Mouse (Mus musculus) ES-Bruce4 (cell line): ENCODE data around the gene Igf1r. TPM values are rescaled to one million over a fixed set of nuclear protein-coding genes. Genes with fewer than 3 reads are reported as not detected.
A peak's percentile ranks its signal among the peaks of the same experiment; 100 is the strongest.

Source experiments
- H3K27ac ChIP-seq: 2 replicates; pipeline ENCODE4 v1.5.1; 2012; ENCODE audit warnings: low read length, inconsistent platforms; ENCODE audit not compliant: insufficient read depth
- H3K27me3 ChIP-seq: 2 replicates; pipeline ENCODE4 v1.6.1; 2012; ENCODE audit warnings: mild to moderate bottlenecking, low read length, inconsistent platforms; ENCODE audit not compliant: control insufficient read depth, poor library complexity, insufficient read depth, severe bottlenecking
- H3K36me3 ChIP-seq: 2 replicates; pipeline ENCODE4 v1.6.1; 2012; ENCODE audit warnings: inconsistent platforms, mild to moderate bottlenecking, low read length, moderate library complexity; ENCODE audit not compliant: control insufficient read depth, poor library complexity, insufficient read depth, severe bottlenecking
- H3K4me1 ChIP-seq: one replicate; pipeline ENCODE4 v1.8.1; 2011; ENCODE audit warnings: low read length; ENCODE audit not compliant: control insufficient read depth, insufficient read depth
- H3K4me3 ChIP-seq: 2 replicates; pipeline ENCODE4 v1.5.1; 2011; ENCODE audit warnings: low read depth, mild to moderate bottlenecking, low read length
- H3K9ac ChIP-seq: 2 replicates; pipeline ENCODE4 v1.6.1; 2012; ENCODE audit warnings: low read depth, mild to moderate bottlenecking, inconsistent platforms; ENCODE audit not compliant: poor library complexity, severe bottlenecking
- H3K9me3 ChIP-seq: replicated peaks from 2 replicates; pipeline ENCODE4 v1.6.1; 2012; ENCODE audit warnings: mild to moderate bottlenecking, low read length, inconsistent platforms; ENCODE audit not compliant: control insufficient read depth, poor library complexity, insufficient read depth, severe bottlenecking
- CTCF ChIP-seq: IDR thresholded peaks from one replicate; pipeline ENCODE4 v1.8.1; 2011; ENCODE audit warnings: low read depth, low read length
- EP300 ChIP-seq: IDR thresholded peaks from 2 replicates; pipeline ENCODE4 v1.6.1; 2011; ENCODE audit warnings: low read depth, low read length; ENCODE audit not compliant: insufficient read depth
- POLR2A ChIP-seq: IDR thresholded peaks from one replicate; pipeline ENCODE4 v1.8.1; 2011; ENCODE audit warnings: low read length; ENCODE audit not compliant: insufficient read depth
- polyA plus RNA-seq: library from polyadenylated mRNA; stranded (reverse); fragments of >200 nt; gene quantifications from 2 replicates; pipeline ENCODE4 v1.2.4, GENCODE M21; 2011; ENCODE audit warnings: low read depth; ENCODE audit not compliant: missing spikeins, insufficient read depth, insufficient read length

Igf1r gene
- polyA plus RNA-seq, 1 experiment = 58.4 TPM

- no peaks in the 10 kb centered on the region for H3K27me3 ChIP-seq
- H3K4me1 ChIP-seq = peaks cover 6% of the 10 kb centered on the region
- no peaks in the 10 kb centered on the region for H3K9me3 ChIP-seq
- TF ChIP-seq EP300 (no peak), CTCF (no peak), POLR2A (no peak)
- no peak overlapping the region for H3K4me3 ChIP-seq
- no peaks in the 10 kb centered on the region for H3K36me3 ChIP-seq
- H3K27ac ChIP-seq = no peak overlapping the region
- H3K9ac ChIP-seq = no peak overlapping the region
These were observed 8.1 kb downstream of the Igf1r start for GRCm38 (mm10) chr7:67960701-67961100.

- Histone ChIP-seq H3K27ac (no peak overlapping the region), H3K4me3 (0 out of 2 replicates have a peak overlapping the region, but pooled peaks have one; percentile 10), H3K27me3 (no peaks in the 10 kb centered on the region), H3K36me3 (no peaks in the 10 kb centered on the region), H3K9ac (no peak overlapping the region), H3K9me3 (no peaks in the 10 kb centered on the region), H3K4me1 (peaks cover 6% of the 10 kb centered on the region)
- no peak for TF ChIP-seq EP300
- peak; percentile 96 for TF ChIP-seq CTCF
- no peak for TF ChIP-seq POLR2A
These were observed 9.1 kb downstream of the Igf1r start for GRCm38 (mm10) chr7:67961567-67962267.

- no peak for TF ChIP-seq POLR2A
- TF ChIP-seq EP300 = no peak
- TF ChIP-seq CTCF = no peak
- H3K4me1 ChIP-seq = peaks cover 2% of the 10 kb centered on the region
- no peak overlapping the region for H3K9ac ChIP-seq
These were observed 11.1 kb downstream of the Igf1r start for GRCm38 (mm10) chr7:67963691-67964090.

GRCm38 (mm10) chr7:67968394-67968793 is 15.8 kb downstream of the Igf1r start:
- Histone ChIP-seq H3K27me3 (no peaks in the 10 kb centered on the region), H3K4me3 (no peak overlapping the region), H3K4me1 (peaks cover 8% of the 10 kb centered on the region), H3K9me3 (no peaks in the 10 kb centered on the region), H3K9ac (no peak overlapping the region), H3K27ac (no peak overlapping the region), H3K36me3 (no peaks in the 10 kb centered on the region)
- TF ChIP-seq EP300 (no peak), CTCF (no peak), POLR2A (no peak)

More at GRCm38 (mm10) chr7:67963691-67964090, 11.1 kb downstream of the Igf1r start:
- Histone ChIP-seq H3K36me3 (no peaks in the 10 kb centered on the region), H3K9me3 (no peaks in the 10 kb centered on the region), H3K27me3 (no peaks in the 10 kb centered on the region), H3K27ac (no peak overlapping the region), H3K4me3 (no peak overlapping the region)

- Histone ChIP-seq H3K4me1 (peaks cover 8% of the 10 kb centered on the region), H3K4me3 (no peak overlapping the region), H3K27me3 (no peaks in the 10 kb centered on the region), H3K9ac (no peak overlapping the region), H3K9me3 (no peaks in the 10 kb centered on the region), H3K36me3 (no peaks in the 10 kb centered on the region), H3K27ac (no peak overlapping the region)
- TF ChIP-seq EP300 = no peak
- no peak for TF ChIP-seq CTCF
- no peak for TF ChIP-seq POLR2A
These were observed 16.4 kb downstream of the Igf1r start for GRCm38 (mm10) chr7:67969076-67969475.

- Histone ChIP-seq H3K27ac (peak overlapping the region; percentile 63), H3K9me3 (no peaks in the 10 kb centered on the region), H3K9ac (no peak overlapping the region), H3K4me1 (peaks cover 8% of the 10 kb centered on the region), H3K4me3 (no peak overlapping the region), H3K36me3 (no peaks in the 10 kb centered on the region), H3K27me3 (no peaks in the 10 kb centered on the region)
- no peak for TF ChIP-seq EP300
These were observed 20.8 kb downstream of the Igf1r start for GRCm38 (mm10) chr7:67973180-67974014.
